In genomic region chr15:80011778-80012526, GRCm38 (mm10) we compare ENCODE assay signal across 8 mouse cellular contexts. TPM values are rescaled to one million over a fixed set of nuclear protein-coding genes. Genes with fewer than 3 reads are reported as not detected.
A peak's percentile ranks its signal among the peaks of the same experiment; 100 is the strongest.
DNase-seq lines count a peak whose midpoint lies in the region; ATAC-seq and TF ChIP-seq lines count a peak whose summit lies in the region.

No protein-coding gene starts in this region.

- DNase-seq in left cerebral cortex, postnatal 10 days (ENCODE audit: extremely low spot score in 1 of 2, low spot score in 2 of 2): peak; percentile 80 to 90
- DNase-seq in spleen, adult 12 weeks (ENCODE audit: low spot score): no peak

- H3K36me3 ChIP-seq in E14TG2a.4 (ENCODE audit: insufficient read depth, low read length): no peaks in the 10 kb centered on the region
- H3K36me3 ChIP-seq in forebrain, embryonic 12.5 days (replicated peaks): no peaks in the 10 kb centered on the region
- H3K36me3 ChIP-seq in midbrain, embryonic 13.5 days: no peaks in the 10 kb centered on the region
- H3K36me3 ChIP-seq in stomach, embryonic 16.5 days (ENCODE audit: control insufficient read depth, insufficient read depth, low read length): no peaks in the 10 kb centered on the region

- H3K9ac ChIP-seq in forebrain, embryonic 12.5 days: peak overlapping the region; percentile 60
- peak overlapping the region; percentile 76 for H3K9ac ChIP-seq in midbrain, embryonic 13.5 days (replicated peaks)
- H3K9ac ChIP-seq in stomach, embryonic 16.5 days (ENCODE audit: low read length): peak overlapping the region; percentile 88

- peak overlapping the region; percentile 28; the same call in 1 of the 2 replicates for H3K27ac ChIP-seq in bone marrow, adult 2 months (ENCODE audit: control insufficient read depth, insufficient read depth, low read depth, low read length, poor library complexity)
- 0 out of 2 replicates have a peak overlapping the region, but pooled peaks have one; percentile 21 for H3K27ac ChIP-seq in forebrain, embryonic 12.5 days
- H3K27ac ChIP-seq in midbrain, embryonic 13.5 days: peak overlapping the region; percentile 64; the same call in 1 of the 2 replicates
- peak overlapping the region; percentile 80 for H3K27ac ChIP-seq in stomach, embryonic 16.5 days (ENCODE audit: low read length)

- H3K4me3 ChIP-seq in E14TG2a.4 (replicated peaks; ENCODE audit: low read length): peak overlapping the region; percentile 84
- peak overlapping the region; percentile 32 for H3K4me3 ChIP-seq in bone marrow, adult 2 months (replicated peaks; ENCODE audit: control insufficient read depth, low read depth, low read length)
- H3K4me3 ChIP-seq in forebrain, embryonic 12.5 days (replicated peaks): peak overlapping the region; percentile 61
- peak overlapping the region; percentile 66 for H3K4me3 ChIP-seq in midbrain, embryonic 13.5 days (replicated peaks)
- peak overlapping the region; percentile 70 for H3K4me3 ChIP-seq in stomach, embryonic 16.5 days (replicated peaks; ENCODE audit: low read length)

- peak overlapping the region; percentile 100 for H3K4me2 ChIP-seq in forebrain, embryonic 12.5 days
- H3K4me2 ChIP-seq in midbrain, embryonic 13.5 days (replicated peaks): peak overlapping the region; percentile 94
- peak overlapping the region; percentile 99 for H3K4me2 ChIP-seq in stomach, embryonic 16.5 days (ENCODE audit: low read depth, low read length)

- no peak for TF ChIP-seq POLR2A in bone marrow, adult 2 months (IDR thresholded peaks at IDR 0.05; ENCODE audit: borderline replicate concordance, control insufficient read depth, low read depth, low read length)

- peak; percentile 63 for ATAC-seq in forebrain, embryonic 12.5 days (ENCODE audit: low FRiP score)
- ATAC-seq in inflammation-experienced regulatory T-cells, adult 6 months: peak; percentile 73
- ATAC-seq in midbrain, embryonic 13.5 days: peak; percentile 70
- no peak; the same call in 1 of the 2 replicates for ATAC-seq in stomach, embryonic 16.5 days (ENCODE audit: insufficient read depth, low FRiP score)

- WGBS in bone marrow, adult 2 months: 2% methylated on average over 52 of the region's 56 CpGs
- under 1% methylated on average over 50 of the region's 56 CpGs for whole genome bisulfite sequencing in forebrain, embryonic 12.5 days
- 1% methylated on average over 41 of the region's 56 CpGs for WGBS in midbrain, embryonic 13.5 days
- 1% methylated on average over 53 of the region's 56 CpGs for WGBS in stomach, embryonic 16.5 days

- no peak for TF ChIP-seq CTCF in E14TG2a.4 (conservative IDR thresholded peaks at IDR 0.05; ENCODE audit: low read length)
- TF ChIP-seq CTCF in bone marrow, adult 2 months (IDR thresholded peaks at IDR 0.05; ENCODE audit: control insufficient read depth, insufficient read depth, low read length): no peak

- intact Hi-C loops in left cerebral cortex, postnatal 10 days (cut with DNase I): loop anchor here (5.0 kb wide), 2 partner anchors 65 kb away; no protein-coding TSS in a partner anchor

- H3K4me1 ChIP-seq in E14TG2a.4 (replicated peaks; ENCODE audit: low read depth, low read length): peaks cover 60% of the 10 kb centered on the region
- no peaks in the 10 kb centered on the region for H3K4me1 ChIP-seq in bone marrow, adult 2 months (ENCODE audit: control insufficient read depth, insufficient read depth, low read length)
- peaks cover 33% of the 10 kb centered on the region for H3K4me1 ChIP-seq in forebrain, embryonic 12.5 days
- H3K4me1 ChIP-seq in midbrain, embryonic 13.5 days (replicated peaks): peaks cover 37% of the 10 kb centered on the region
- H3K4me1 ChIP-seq in stomach, embryonic 16.5 days (ENCODE audit: control insufficient read depth, insufficient read depth, low read length): peaks cover 35% of the 10 kb centered on the region

- H3K9me3 ChIP-seq in E14TG2a.4 (ENCODE audit: low read length): no peaks in the 10 kb centered on the region
- no peaks in the 10 kb centered on the region for H3K9me3 ChIP-seq in forebrain, embryonic 12.5 days
- no peaks in the 10 kb centered on the region for H3K9me3 ChIP-seq in midbrain, embryonic 13.5 days
- H3K9me3 ChIP-seq in stomach, embryonic 16.5 days (replicated peaks; ENCODE audit: control insufficient read depth, low read length): no peaks in the 10 kb centered on the region

- peaks cover 35% of the 10 kb centered on the region for H3K27me3 ChIP-seq in E14TG2a.4 (ENCODE audit: insufficient read depth, low read length)
- peaks cover 82% of the 10 kb centered on the region for H3K27me3 ChIP-seq in forebrain, embryonic 12.5 days
- peaks cover 68% of the 10 kb centered on the region for H3K27me3 ChIP-seq in midbrain, embryonic 13.5 days
- peaks cover 43% of the 10 kb centered on the region for H3K27me3 ChIP-seq in stomach, embryonic 16.5 days (ENCODE audit: control insufficient read depth, insufficient read depth, low read length)

RNA-seq across cellular contexts. Expression of gene Pdgfb, which starts 2.8 kb away (rescaled TPM):
- polyA plus RNA-seq in bone marrow, adult 2 months (2011; ENCODE audit: insufficient read depth, insufficient read length, low replicate concordance, missing spikeins): 4.1 and 7.8 TPM in 2 replicates
- 2.1 and 2.3 TPM in 2 replicates for polyA plus RNA-seq in forebrain, embryonic 12.5 days (2016; fragmentation: Nextera tagmentation; extraction: Ambion mirVana)
- 1 to 10 TPM; 1.4 to 2.1 (median 2.1) TPM for polyA plus RNA-seq in inflammation-experienced regulatory T-cells, adult 6 months (2017; shearing (Covaris generic))
- total RNA-seq in left cerebral cortex, postnatal 10 days (2021): 10 to 100 TPM; 42.6 to 43.4 TPM
- 2.1 and 2.3 TPM in 2 replicates for polyA plus RNA-seq in midbrain, embryonic 13.5 days (2015; fragmentation: Nextera tagmentation; extraction: Ambion mirVana)
- 2.9 and 3.4 TPM in 2 replicates for polyA plus RNA-seq in stomach, embryonic 16.5 days (2015; fragmentation: Nextera tagmentation; extraction: Ambion mirVana)

RNA-seq across cellular contexts. Expression of gene Cbx7, which starts 41.0 kb away (rescaled TPM):
- 16.8 and 22.5 TPM in 2 replicates for polyA plus RNA-seq in bone marrow, adult 2 months (2011; ENCODE audit: insufficient read depth, insufficient read length, low replicate concordance, missing spikeins)
- 3.3 and 3.6 TPM in 2 replicates for polyA plus RNA-seq in forebrain, embryonic 12.5 days (2016; fragmentation: Nextera tagmentation; extraction: Ambion mirVana)
- polyA plus RNA-seq in inflammation-experienced regulatory T-cells, adult 6 months (2017; shearing (Covaris generic)): 10 to 100 TPM; 13.3 to 48.6 (median 38.5) TPM
- 1 to 10 TPM; 5.6 to 7.1 TPM for total RNA-seq in left cerebral cortex, postnatal 10 days (2021)
- 3.0 and 4.3 TPM in 2 replicates for polyA plus RNA-seq in midbrain, embryonic 13.5 days (2015; fragmentation: Nextera tagmentation; extraction: Ambion mirVana)
- 5.7 and 6.9 TPM in 2 replicates for polyA plus RNA-seq in stomach, embryonic 16.5 days (2015; fragmentation: Nextera tagmentation; extraction: Ambion mirVana)

Comparison
In these comparisons a context has a peak if more than half of its experiments do, and no peak if none do; other contexts are left out.
1. H3K4me3 ChIP-seq: peak in every context shown above with its lines; median percentile 84 in E14TG2a.4; 70 in stomach, embryonic 16.5 days; 66 in midbrain, embryonic 13.5 days; 61 in forebrain, embryonic 12.5 days; 32 in bone marrow, adult 2 months.
2. H3K27ac ChIP-seq: peak in every context shown above with its lines; median percentile 80 in stomach, embryonic 16.5 days; 64 in midbrain, embryonic 13.5 days; 28 in bone marrow, adult 2 months; 21 in forebrain, embryonic 12.5 days.